Mouse (Mus musculus) cerebellum, adult 8-10 months (tissue): Measurements from ENCODE around the gene Ptpn6.
"Not testable (repeated sequence)": the region's sequence is repeated elsewhere in the genome, so short reads cannot be mapped to it uniquely, and the experiment has no call there.

Experiments
- DNase-seq: peaks from one replicate; pipeline ENCODE4 v3.0.0; 2022

Ptpn6 gene

DNA sequence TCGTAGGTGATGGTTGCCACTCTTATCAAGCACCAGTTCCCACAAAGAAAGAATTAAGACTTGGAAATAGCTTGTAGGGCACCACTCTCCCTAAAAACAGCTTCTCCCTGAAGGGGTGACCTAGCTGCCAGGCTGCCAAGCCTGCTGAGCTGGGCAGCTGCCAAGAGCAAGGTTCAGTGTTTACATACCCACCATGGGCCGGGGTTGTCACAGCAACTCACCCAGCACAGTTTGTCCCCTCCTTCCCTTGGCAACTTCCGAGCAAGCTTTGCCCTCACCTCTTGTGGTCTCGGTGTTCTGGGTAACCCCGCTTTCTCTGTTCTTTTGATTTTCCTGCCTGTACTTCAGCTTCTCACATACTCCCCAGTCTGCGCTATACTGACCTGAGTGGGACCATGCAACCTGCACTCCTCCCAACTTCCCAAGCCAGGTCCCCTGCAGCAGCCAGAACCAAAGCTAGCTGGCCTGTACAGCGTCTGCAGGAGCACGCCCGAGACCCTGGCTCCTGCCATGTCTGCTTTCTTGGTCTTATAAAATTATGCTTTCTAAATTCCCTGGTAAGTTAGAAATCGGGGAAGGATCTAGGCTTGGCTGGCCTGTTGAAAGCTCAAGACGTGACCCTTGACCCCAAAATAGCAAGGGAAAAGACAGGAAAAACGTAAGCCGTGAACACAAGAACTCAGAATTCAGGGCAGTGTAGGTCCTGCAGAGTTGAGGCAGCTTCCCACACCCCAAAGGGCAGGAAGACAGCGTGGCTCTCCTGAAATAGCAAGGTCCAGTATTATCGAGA, 44.2 kb downstream of the Ptpn6 start:
- peak; percentile 56 for DNase-seq

DNA sequence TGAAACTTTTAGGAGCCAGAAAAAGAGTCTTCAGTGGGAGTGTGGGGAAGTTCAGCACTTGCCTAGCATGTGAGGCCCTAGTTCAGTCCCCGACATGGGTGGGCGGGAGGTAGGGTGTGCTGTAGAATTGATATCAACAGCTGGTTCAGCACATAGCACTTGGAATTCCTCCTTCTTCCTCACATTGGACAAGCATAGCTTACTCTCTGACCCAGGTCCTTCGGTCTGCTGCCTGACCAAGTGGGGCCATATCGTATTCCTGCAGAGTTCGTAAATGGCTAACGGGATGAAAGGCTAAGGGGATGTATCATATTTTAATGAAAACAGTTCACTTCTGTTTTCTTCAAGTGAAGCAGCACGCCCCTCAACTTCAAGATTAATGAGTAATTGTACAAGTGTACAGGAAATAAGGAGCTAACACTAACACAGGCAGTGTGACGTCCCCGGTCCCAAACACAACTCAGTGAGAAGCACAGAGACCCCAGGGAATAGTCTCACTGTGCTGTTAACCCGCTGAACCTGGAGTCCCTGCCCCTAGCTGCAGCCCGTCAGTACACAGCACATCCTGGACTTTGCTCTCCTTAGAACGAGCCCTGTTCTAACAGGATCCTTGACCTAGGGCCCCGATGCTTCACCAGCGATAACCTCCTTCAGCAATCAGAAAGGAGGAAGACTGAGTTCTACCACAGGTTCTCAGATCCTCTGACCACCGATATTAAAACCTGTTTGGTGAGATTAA, 45.1 kb downstream of the Ptpn6 start:
- DNase-seq, result no peak

DNA sequence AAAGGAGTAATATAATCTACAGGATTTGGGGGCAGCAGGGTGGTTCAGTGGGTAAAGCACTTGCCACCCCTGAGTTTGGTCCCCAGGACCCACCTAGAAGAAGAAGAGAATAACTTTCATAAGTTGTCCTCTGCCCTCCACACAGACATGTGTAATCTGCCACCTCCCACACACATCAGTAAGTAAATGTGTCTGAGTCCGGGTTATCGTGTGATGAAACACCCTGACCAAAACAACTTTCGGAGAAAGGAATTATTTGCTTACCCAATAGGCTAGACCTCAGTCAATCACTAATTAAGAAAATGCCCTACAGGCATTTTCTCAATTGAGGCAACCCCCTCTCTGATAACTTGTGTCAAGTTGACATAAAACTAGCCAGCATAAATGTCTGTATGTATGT, 48.0 kb downstream of the Ptpn6 start:
- no peak for DNase-seq

DNA sequence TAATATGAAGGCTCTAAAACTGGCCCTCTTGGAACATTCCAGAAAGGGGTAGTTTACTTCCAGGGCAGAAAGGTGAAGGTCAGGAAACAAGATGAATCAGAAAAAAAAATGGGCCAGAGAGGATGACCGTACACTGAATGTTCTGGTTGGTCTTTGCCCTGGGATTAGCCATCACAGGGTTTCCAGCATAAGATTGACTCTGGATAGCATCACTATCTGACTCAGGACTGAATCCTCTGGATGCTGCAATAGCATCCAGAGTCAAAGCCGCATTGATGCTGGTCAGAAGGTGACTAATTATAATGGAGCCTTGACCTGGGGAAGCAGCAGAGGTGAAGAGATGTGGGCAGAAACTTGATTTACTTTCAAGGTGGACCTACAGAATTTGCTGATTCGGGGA, 49.5 kb downstream of the Ptpn6 start:
- no peak for DNase-seq

DNA sequence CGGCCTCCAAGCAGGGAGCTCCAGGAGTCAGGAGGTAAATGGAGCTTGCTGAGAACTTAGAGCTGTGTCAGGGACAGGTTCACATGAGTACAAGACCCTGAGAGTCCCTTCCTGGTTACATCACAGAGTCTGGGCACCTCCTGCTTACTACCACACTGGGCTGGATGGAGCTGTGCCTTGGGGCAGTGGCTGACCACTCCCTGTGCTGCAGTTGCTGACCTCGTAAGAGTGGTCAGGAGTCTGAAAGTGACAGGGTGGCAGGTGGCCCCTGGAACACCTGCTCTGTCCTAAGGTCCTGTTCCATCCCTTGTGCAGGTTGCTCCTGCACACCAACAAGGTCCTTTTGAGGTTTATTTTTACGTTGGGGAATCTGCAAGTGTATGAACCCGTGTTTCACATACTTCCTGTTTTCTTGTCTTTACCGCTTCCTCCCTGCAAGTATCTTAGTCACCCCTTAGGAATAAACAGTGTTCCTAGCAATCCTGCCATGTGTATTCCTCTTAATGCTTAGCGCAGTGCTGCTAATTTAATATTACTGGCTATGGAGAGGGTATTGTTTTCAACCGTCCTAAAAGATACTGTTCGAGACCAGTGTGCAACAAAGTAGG, 50.3 kb downstream of the Ptpn6 start:
- DNase-seq, result no peak

DNA sequence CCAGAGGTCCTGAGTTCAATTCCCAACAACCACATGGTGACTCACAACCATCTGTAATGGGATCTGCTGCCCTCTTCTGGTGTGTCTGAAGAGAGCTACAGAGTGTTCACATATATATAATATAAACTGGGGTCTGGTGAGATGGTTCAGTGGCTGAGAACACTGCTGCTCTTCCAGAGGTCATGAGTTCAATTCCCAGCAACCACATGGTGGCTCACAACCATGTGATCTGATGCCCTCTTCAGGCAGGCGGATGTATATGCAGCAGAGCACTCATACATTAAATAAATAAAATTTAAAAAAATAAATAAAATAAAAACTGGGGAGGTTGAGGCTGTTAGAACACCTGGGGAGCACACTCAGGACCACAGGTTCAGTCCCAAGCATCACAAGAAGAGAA, 51.9 kb downstream of the Ptpn6 start:
- not testable (repeated sequence) for DNase-seq

DNA sequence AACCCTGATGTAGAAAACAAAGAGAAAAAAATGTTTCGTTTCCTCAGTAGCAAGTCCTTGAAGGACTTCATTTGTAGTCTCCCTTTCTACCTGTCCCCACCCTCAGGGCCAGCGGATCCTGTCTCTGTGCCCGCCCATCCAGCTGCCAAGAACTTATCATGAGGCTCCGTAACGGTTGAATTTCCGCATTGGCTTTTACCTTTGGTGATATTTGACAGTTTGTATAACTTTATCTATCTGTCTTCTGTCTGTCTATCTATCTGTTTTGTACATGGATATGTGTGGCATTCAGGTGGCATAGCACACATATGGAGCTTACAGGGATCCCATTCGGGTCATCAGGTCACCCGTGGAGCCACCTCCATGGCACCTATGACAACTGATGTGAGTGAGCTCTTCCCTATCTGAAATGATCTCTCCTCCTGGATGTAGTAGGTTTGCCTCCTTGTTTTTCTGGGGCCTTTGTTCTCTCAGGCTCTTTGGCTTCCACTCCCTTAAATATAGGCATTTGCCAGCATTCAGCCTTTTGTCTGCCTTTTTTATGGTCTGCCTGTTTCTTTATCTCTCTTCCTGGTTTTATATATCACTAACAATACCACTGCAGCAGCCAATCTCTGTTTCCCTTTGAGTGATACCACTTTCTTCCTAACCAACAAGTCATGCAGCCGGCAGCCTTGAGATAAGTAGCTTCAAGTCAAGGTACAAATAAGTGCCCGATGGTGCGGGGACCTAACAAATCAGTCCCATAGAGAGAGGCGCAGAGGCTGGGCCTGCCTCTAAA, 52.7 kb downstream of the Ptpn6 start:
- no peak for DNase-seq

DNA sequence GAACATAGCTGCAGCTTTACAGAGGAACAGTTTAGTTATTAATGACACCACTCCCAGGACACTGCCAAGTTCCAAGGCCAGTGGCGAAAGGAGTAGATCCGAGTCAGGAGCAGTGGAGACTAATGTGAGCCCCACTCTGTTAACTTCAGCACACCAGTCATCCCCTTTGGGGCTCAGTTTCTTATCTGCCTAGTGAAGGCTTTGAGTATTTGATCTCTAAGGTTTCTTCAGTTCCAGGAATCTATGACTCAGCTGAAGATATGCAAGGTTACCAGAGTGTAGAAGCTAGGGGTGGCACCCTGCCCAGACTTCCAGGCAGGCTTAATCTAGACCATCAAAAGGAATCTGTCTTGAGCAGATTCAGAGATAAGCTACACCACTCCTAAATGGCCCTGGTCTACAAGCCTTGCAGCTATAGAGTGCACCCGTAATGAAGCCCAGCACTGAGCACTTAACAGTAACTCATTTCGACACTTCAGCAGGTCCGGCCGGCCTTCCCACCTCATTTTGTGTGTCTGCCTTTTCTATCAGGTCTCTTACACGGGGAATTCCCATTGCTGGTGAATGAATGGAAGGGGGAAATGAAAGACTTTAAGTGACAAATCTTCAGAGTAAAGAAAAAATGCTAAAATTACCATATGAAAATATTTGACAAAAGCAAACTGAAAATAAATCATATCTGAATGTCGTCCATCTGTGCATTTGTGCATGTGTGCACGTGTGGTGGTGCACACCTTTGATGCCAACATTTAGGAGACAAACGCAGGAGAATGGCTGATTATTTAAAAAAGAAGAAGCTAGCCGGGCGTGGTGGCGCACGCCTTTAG, 54.7 kb downstream of the Ptpn6 start:
- DNase-seq, result no peak

DNA sequence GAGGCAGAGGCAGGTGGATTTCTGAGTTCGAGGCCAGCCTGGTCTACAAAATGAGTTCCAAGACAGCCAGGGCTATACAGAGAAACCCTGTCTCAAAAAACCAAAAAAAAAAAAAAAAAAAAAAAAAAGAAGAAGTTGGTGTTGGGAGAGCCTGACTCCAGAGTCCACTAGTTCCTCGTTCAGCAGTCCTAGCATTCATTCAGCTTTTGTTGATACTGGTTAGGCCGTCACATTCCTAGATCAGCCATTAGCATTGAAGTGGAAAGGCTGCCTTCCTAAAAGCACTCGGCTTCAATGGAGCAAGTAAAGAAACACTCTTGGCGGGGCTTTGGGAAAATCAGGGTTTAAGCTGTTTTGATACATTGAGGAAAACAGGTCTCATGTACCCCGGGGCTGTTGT, 56.2 kb downstream of the Ptpn6 start:
- not testable (repeated sequence) for DNase-seq

DNA sequence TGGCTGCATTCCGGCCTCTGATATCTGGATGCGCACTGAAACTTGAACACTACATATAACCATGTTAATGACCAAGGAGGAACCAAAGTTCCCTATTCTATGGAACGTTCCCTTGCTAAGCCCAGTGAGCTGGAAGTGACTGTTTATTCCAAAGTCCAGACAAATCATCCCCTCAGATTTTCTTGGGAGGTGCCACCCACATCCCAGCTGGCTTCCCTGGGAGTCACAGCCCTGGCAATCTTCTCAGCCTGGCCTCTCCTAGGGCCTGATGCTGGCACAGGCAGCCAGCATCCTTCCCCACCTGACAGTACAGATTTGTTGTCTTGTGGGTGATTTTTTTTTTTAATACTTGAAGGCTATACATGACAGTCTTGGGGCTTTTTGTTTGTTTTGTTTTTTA, 59.0 kb downstream of the Ptpn6 start:
- DNase-seq, result no peak

DNA sequence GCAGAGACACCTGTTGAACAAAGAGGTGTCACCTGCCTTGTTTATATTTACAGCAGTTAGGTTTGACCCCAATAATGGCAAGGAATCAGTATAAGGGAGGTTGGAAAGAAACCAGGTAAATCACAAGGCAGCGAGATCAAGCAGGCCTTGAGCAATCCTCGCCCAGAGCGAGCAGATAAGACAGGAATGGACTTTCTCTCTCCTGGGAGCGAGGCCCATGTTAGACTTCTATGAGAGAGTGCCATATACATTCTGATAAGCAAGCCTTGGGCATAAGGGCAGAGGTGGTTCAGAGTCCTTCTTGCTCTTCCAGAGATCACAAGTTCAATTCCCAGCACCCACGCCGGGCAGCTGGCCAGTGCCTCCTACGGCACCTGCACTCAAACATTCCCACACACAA, 59.7 kb downstream of the Ptpn6 start:
- no peak for DNase-seq

DNA sequence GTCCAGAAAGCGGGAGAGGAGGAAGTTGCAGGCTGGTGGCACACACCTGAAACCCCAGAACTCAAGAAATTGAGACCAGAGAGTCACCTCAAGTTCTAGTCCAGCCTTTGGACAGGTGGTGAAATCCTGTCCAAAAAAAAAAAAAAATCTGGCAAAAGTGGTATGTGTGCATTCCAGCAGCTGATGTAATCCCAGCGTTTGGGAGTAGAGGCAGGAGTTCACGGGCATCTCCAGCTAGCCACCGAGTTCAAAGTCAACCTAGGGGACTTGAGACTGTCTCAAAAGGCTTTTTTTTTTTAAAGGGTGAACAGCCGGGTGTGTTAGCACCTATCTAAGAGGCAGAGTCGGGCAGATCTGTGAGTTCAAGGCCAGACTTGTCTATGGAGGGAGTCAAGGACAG, 62.3 kb downstream of the Ptpn6 start:
- no peak for DNase-seq

DNA sequence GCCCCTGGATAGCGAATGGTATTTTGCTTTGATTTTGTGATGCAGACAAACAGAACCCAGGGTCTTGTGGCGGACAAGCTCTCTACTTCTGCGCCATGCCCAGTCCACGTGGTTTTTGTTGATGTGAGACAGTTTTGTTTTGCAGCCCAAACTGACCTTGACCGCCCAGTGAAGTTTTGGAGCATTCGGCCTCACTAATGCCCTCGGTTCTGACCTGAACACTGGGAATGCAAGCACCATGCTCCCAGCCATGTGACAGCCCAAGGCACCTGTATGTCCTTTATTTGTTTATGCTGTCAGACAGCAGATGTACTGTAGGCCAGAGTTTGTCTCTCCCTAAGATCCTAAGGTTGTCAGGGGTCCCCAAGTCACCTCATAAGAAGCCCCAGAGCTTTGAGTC, 63.9 kb downstream of the Ptpn6 start:
- no peak for DNase-seq

DNA sequence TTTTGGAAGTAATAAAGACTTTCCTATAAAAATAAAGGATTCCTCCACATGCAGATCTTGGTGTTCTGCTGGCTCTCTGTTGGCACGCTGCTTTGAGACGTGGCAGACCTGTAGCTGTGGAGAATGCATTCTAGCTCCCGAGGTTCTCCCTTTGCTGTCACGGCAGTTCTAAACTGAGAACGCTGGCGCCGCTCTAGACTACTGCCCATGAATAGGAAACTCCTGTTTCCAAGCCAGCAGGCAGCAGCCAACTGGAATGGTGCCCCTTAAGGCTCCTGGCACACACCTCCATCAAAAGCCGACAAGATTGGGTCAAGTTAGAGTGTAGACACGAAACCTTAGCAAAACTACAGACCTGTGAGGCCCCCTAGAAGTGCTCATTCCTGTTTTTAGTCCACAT, 64.9 kb downstream of the Ptpn6 start:
- DNase-seq, result peak; percentile 61

DNA sequence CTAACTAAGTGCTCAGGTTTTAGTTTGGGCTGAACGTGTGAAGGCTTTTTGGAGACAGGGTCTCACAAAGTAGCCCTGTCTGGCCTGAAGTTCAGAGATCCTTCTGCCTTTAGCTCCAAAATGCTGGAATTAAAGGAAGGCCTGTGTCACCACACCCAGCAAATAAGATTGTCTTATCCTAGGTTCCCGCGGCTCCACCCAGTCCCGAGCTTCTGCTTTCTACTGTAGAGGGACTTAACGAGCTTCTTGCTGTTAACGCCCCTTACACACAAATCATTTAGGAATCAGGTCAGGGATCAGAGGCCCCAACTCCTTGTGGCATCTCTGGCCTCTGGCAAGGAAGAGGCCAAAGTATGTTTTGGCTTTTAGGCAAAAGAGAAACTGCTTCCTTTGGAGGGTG, 66.4 kb downstream of the Ptpn6 start:
- no peak for DNase-seq
